Mouse (Mus musculus): ENCODE measurements around the gene Fam120a.

- TF ChIP-seq POLR2A (IDR thresholded peaks at IDR 0.05; ENCODE audit: borderline replicate concordance, low read depth, low read length) = no peak
- no peak for TF ChIP-seq CTCF (IDR thresholded peaks at IDR 0.05; ENCODE audit: low read depth, low read length)
Observed at GRCm38 (mm10) chr13:48841905-48842592, 125.8 kb downstream of the Fam120a start.

Data from bone marrow macrophage, adult 2 months (primary cell).